Mouse (Mus musculus): Measurements from ENCODE around the gene Gm26920. TPM values are rescaled to one million over a fixed set of nuclear protein-coding genes. Genes with fewer than 3 reads are reported as not detected.

The Gm26920 gene
- total RNA-seq, 2 experiments from 2014 or later: 0.33 to 1.8 TPM

Small RNA genes within 50 kb of the gene (microRNA-seq; reads per million reads assigned to microRNA genes)
- 0 reads per million in 2 experiments for gene Gm23368

Other genes with a start within 250 kb of the Gm26920 start
- gene Zfp940, start 236.7 kb downstream of the Gm26920 start, total RNA-seq (2021): under 1 TPM; 0.16 to 0.36 TPM
- 1 to 10 TPM; 2.5 to 4.3 TPM for gene Zfp420, start 230.4 kb downstream of the Gm26920 start, total RNA-seq (2021)
- gene Zfp27, start 183.8 kb downstream of the Gm26920 start, total RNA-seq (2021): 10 to 100 TPM in 1 of 2 experiments, 1 to 10 TPM in 1; 8.5 to 10.5 TPM
- gene Zfp383, start 182.2 kb downstream of the Gm26920 start, total RNA-seq (2021): 10 to 100 TPM in 1 of 2 experiments, 1 to 10 TPM in 1; 9.5 to 12.6 TPM
- gene Zfp74, start 136.3 kb downstream of the Gm26920 start, total RNA-seq (2021): 1 to 10 TPM; 5.9 to 9.2 TPM
- 10 to 100 TPM; 63.5 to 67.4 TPM for gene Zfp568, start 106.5 kb downstream of the Gm26920 start, total RNA-seq (2021)
- gene Zfp14, start 39.0 kb downstream of the Gm26920 start, total RNA-seq (2021): 1 to 10 TPM; 1.5 to 2.9 TPM
- gene Zfp82, start 17.5 kb downstream of the Gm26920 start, total RNA-seq (2021): 1 to 10 TPM in 1 of 2 experiments, under 1 TPM in 1; 0.52 to 1.2 TPM
- gene Zfp566, start 117 bp upstream of the Gm26920 start, total RNA-seq (2021): 1 to 10 TPM; 2.0 to 3.2 TPM
- gene Zfp260, start 4.4 kb upstream of the Gm26920 start, total RNA-seq (2021): 10 to 100 TPM; 35.2 to 46.9 TPM
- 1 to 10 TPM; 2.6 to 4.8 TPM for gene Zfp382, start 31.5 kb upstream of the Gm26920 start, total RNA-seq (2021)
- 10 to 100 TPM; 34.6 to 40.3 TPM for gene Zfp146, start 79.3 kb upstream of the Gm26920 start, total RNA-seq (2021)
- gene Cox7a1, start 93.7 kb upstream of the Gm26920 start, total RNA-seq (2021): 100 to 1,000 TPM; 630 to 723 TPM
- gene Capns1, start 108.4 kb upstream of the Gm26920 start, total RNA-seq (2021): 100 to 1,000 TPM; 314 to 330 TPM
- gene Polr2i, start 141.5 kb upstream of the Gm26920 start, total RNA-seq (2021): 10 to 100 TPM; 71.9 to 80.7 TPM
- 10 to 100 TPM; 42.8 to 47.0 TPM for gene Tbcb, start 141.9 kb upstream of the Gm26920 start, total RNA-seq (2021)
- gene Ovol3, start 145.3 kb upstream of the Gm26920 start, total RNA-seq (2021): under 1 TPM in 1 of 2 experiments, not detected in 1; 0.77 TPM
- under 1 TPM; 0.32 to 0.38 TPM for gene Thap8, start 189.7 kb upstream of the Gm26920 start, total RNA-seq (2021)
- 1 to 10 TPM; 4.9 to 5.9 TPM for gene Wdr62, start 190.0 kb upstream of the Gm26920 start, total RNA-seq (2021)
- 10 to 100 TPM; 22.2 to 26.5 TPM for gene Clip3, start 201.3 kb upstream of the Gm26920 start, total RNA-seq (2021)
- gene Alkbh6, start 218.3 kb upstream of the Gm26920 start, total RNA-seq (2021): 10 to 100 TPM; 18.3 to 18.6 TPM
- gene Syne4, start 224.4 kb upstream of the Gm26920 start, total RNA-seq (2021): 1 to 10 TPM; 1.8 TPM
- 1 to 10 TPM; 1.0 to 1.2 TPM for gene E130208F15Rik, start 231.3 kb upstream of the Gm26920 start, total RNA-seq (2021)
- gene Sdhaf1, start 233.5 kb upstream of the Gm26920 start, total RNA-seq (2021): 10 to 100 TPM; 10.3 to 11.5 TPM

All from gastrocnemius, postnatal 10 days (tissue).